Mouse (Mus musculus) lung, embryonic 15.5 days (tissue): ENCODE data around the gene Atp2c1. TPM values are rescaled to one million over a fixed set of nuclear protein-coding genes. Genes with fewer than 3 reads are reported as not detected.

Experiments used
- ATAC-seq: fragments of 200-750 bp; cut with Nextera tagmentation; 2 replicates; pipeline ENCODE4 v1.8.0; 2017; ENCODE audit warnings: moderate number of reproducible peaks, borderline replicate concordance; ENCODE audit not compliant: low FRiP score, low TSS enrichment; ENCODE audit errors: extremely low read depth
- H3K27ac ChIP-seq: fragments of 300-500 bp; sonication (generic); 2 replicates; pipeline ENCODE4 v1.5.1; 2015; ENCODE audit warnings: moderate library complexity, mild to moderate bottlenecking, inconsistent platforms
- H3K27me3 ChIP-seq: fragments of 300-500 bp; sonication (generic); 2 replicates; pipeline ENCODE4 v1.6.1; 2015; ENCODE audit warnings: inconsistent platforms
- H3K36me3 ChIP-seq: fragments of 300-500 bp; sonication (generic); 2 replicates; pipeline ENCODE4 v1.6.1; 2015; ENCODE audit warnings: inconsistent platforms
- H3K4me1 ChIP-seq: fragments of 300-500 bp; sonication (generic); 2 replicates; pipeline ENCODE4 v1.6.1; 2015; ENCODE audit warnings: inconsistent platforms
- H3K4me2 ChIP-seq: fragments of 300-500 bp; sonication (generic); 2 replicates; pipeline ENCODE4 v1.6.1; 2015; ENCODE audit warnings: inconsistent platforms, mild to moderate bottlenecking, moderate library complexity
- H3K4me3 ChIP-seq: fragments of 300-500 bp; sonication (generic); 2 replicates; pipeline ENCODE4 v1.5.1; 2015; ENCODE audit warnings: mild to moderate bottlenecking, inconsistent platforms
- H3K9ac ChIP-seq: fragments of 300-500 bp; sonication (generic); 2 replicates; pipeline ENCODE4 v1.6.1; 2015; ENCODE audit warnings: inconsistent platforms
- H3K9me3 ChIP-seq: fragments of 300-500 bp; sonication (generic); 2 replicates; pipeline ENCODE4 v1.6.1; 2016; ENCODE audit warnings: inconsistent platforms
- whole genome bisulfite sequencing: fragments of 180-500 bp; shearing (Covaris S2); methylation state at CpG from one replicate; pipeline ENCODE4 v1.1.7; 2015; 5-methylcytosine and 5-hydroxymethylcytosine counted together
- polyA plus RNA-seq: library from polyadenylated mRNA; unstranded; fragments of >200 nt; fragmentation: Nextera tagmentation; extraction: Ambion mirVana; gene quantifications from 2 replicates; pipeline ENCODE4 v1.2.1, GENCODE M21; 2015

Gene Atp2c1
- polyA plus RNA-seq, 1 experiment from 2014 or later: 73.8 TPM

- H3K4me3 ChIP-seq: no peak overlapping the region
- H3K36me3 ChIP-seq: no peaks in the 10 kb centered on the region
- no peak overlapping the region for H3K9ac ChIP-seq
- H3K9me3 ChIP-seq: no peaks in the 10 kb centered on the region
- H3K4me2 ChIP-seq: no peak overlapping the region
- ATAC-seq: no peak
- peaks cover 12% of the 10 kb centered on the region for H3K4me1 ChIP-seq
- H3K27ac ChIP-seq: no peak overlapping the region
- 68% methylated on average over 2 of the region's 2 CpGs for WGBS
- no peaks in the 10 kb centered on the region for H3K27me3 ChIP-seq
Observed at GRCm38 (mm10) chr9:105523038-105523437, 4.1 kb downstream of the Atp2c1 start.

GRCm38 (mm10) chr9:105522063-105522462, 5.1 kb downstream of the Atp2c1 start:
- Histone ChIP-seq H3K9ac (no peak overlapping the region), H3K4me3 (no peak overlapping the region), H3K9me3 (no peaks in the 10 kb centered on the region), H3K4me1 (peaks cover 12% of the 10 kb centered on the region), H3K27ac (no peak overlapping the region), H3K36me3 (no peaks in the 10 kb centered on the region), H3K27me3 (no peaks in the 10 kb centered on the region), H3K4me2 (no peak overlapping the region)
- WGBS: 43% methylated on average over 3 of the region's 3 CpGs
- ATAC-seq: no peak

- ATAC-seq: peak; percentile 56; the same call in 1 of the 2 replicates
- Histone ChIP-seq H3K4me1 (peaks cover 12% of the 10 kb centered on the region), H3K27me3 (no peaks in the 10 kb centered on the region), H3K36me3 (no peaks in the 10 kb centered on the region), H3K9me3 (no peaks in the 10 kb centered on the region), H3K4me2 (peak overlapping the region; percentile 53), H3K27ac (no peak overlapping the region), H3K4me3 (peak overlapping the region; percentile 24), H3K9ac (no peak overlapping the region)
- 12% methylated on average over 24 of the region's 24 CpGs for WGBS
Observed at GRCm38 (mm10) chr9:105520776-105521552, 6.2 kb downstream of the Atp2c1 start.

GRCm38 (mm10) chr9:105519278-105519883, 7.7 kb downstream of the Atp2c1 start:
- no peak overlapping the region for H3K27ac ChIP-seq
- H3K36me3 ChIP-seq: no peaks in the 10 kb centered on the region
- H3K9me3 ChIP-seq: no peaks in the 10 kb centered on the region
- no peak overlapping the region for H3K4me2 ChIP-seq
- H3K9ac ChIP-seq: no peak overlapping the region
- H3K4me1 ChIP-seq: peaks cover 12% of the 10 kb centered on the region
- 63% methylated on average over 6 of the region's 6 CpGs for WGBS
- no peak for ATAC-seq
- no peak overlapping the region for H3K4me3 ChIP-seq
- H3K27me3 ChIP-seq: no peaks in the 10 kb centered on the region

- no peaks in the 10 kb centered on the region for H3K9me3 ChIP-seq
- no peak overlapping the region for H3K4me3 ChIP-seq
- ATAC-seq: no peak
- H3K4me2 ChIP-seq: no peak overlapping the region
- no peaks in the 10 kb centered on the region for H3K36me3 ChIP-seq
- no peak overlapping the region for H3K27ac ChIP-seq
- H3K4me1 ChIP-seq: no peaks in the 10 kb centered on the region
- no peak overlapping the region for H3K9ac ChIP-seq
- H3K27me3 ChIP-seq: no peaks in the 10 kb centered on the region
- 87% methylated on average over 5 of the region's 5 CpGs for WGBS
Observed at GRCm38 (mm10) chr9:105503690-105504089, 23.4 kb downstream of the Atp2c1 start.

GRCm38 (mm10) chr9:105502389-105502788, 24.7 kb downstream of the Atp2c1 start:
- Histone ChIP-seq H3K27ac (no peak overlapping the region), H3K9ac (no peak overlapping the region), H3K9me3 (no peaks in the 10 kb centered on the region), H3K4me1 (no peaks in the 10 kb centered on the region), H3K4me3 (no peak overlapping the region), H3K4me2 (no peak overlapping the region), H3K27me3 (no peaks in the 10 kb centered on the region), H3K36me3 (no peaks in the 10 kb centered on the region)
- WGBS: 53% methylated on average over 4 of the region's 4 CpGs
- ATAC-seq: no peak

GRCm38 (mm10) chr9:105495316-105496174, 31.6 kb downstream of the Atp2c1 start:
- peak; percentile 51 for ATAC-seq

GRCm38 (mm10) chr9:105494553-105495315, 32.4 kb downstream of the Atp2c1 start:
- Histone ChIP-seq H3K4me2 (peak overlapping the region; percentile 95), H3K9ac (peak overlapping the region; percentile 86), H3K4me3 (peak overlapping the region; percentile 86), H3K36me3 (no peaks in the 10 kb centered on the region), H3K27ac (peak overlapping the region; percentile 98), H3K4me1 (peaks cover 14% of the 10 kb centered on the region), H3K9me3 (no peaks in the 10 kb centered on the region), H3K27me3 (no peaks in the 10 kb centered on the region)
- ATAC-seq: peak; percentile 100
- 1% methylated on average over 65 of the region's 83 CpGs for WGBS

More at GRCm38 (mm10) chr9:105495316-105496174, 31.6 kb downstream of the Atp2c1 start:
- H3K4me1 ChIP-seq: peaks cover 14% of the 10 kb centered on the region
- peak overlapping the region; percentile 95 for H3K4me2 ChIP-seq
- H3K27me3 ChIP-seq: no peaks in the 10 kb centered on the region
- WGBS: under 1% methylated on average over 39 of the region's 39 CpGs
- no peaks in the 10 kb centered on the region for H3K36me3 ChIP-seq
- peak overlapping the region; percentile 86 for H3K4me3 ChIP-seq
- H3K9ac ChIP-seq: peak overlapping the region; percentile 79
- H3K27ac ChIP-seq: peak overlapping the region; percentile 98
- no peaks in the 10 kb centered on the region for H3K9me3 ChIP-seq

- no peak for ATAC-seq
- H3K4me1 ChIP-seq: peaks cover 14% of the 10 kb centered on the region
- no peak overlapping the region for H3K4me3 ChIP-seq
- H3K36me3 ChIP-seq: no peaks in the 10 kb centered on the region
- H3K9me3 ChIP-seq: no peaks in the 10 kb centered on the region
- WGBS: 48% methylated on average over 3 of the region's 3 CpGs
- no peaks in the 10 kb centered on the region for H3K27me3 ChIP-seq
- H3K9ac ChIP-seq: no peak overlapping the region
- H3K4me2 ChIP-seq: no peak overlapping the region
- no peak overlapping the region for H3K27ac ChIP-seq
Observed at GRCm38 (mm10) chr9:105492744-105493143, 34.4 kb downstream of the Atp2c1 start.

GRCm38 (mm10) chr9:105488363-105488762, 38.8 kb downstream of the Atp2c1 start:
- WGBS: 57% methylated on average over 5 of the region's 5 CpGs

More at GRCm38 (mm10) chr9:105488363-105488762, 38.8 kb downstream of the Atp2c1 start:
- no peak overlapping the region for H3K4me3 ChIP-seq
- H3K9me3 ChIP-seq: no peaks in the 10 kb centered on the region
- no peak for ATAC-seq
- no peak overlapping the region for H3K27ac ChIP-seq
- no peaks in the 10 kb centered on the region for H3K27me3 ChIP-seq
- no peak overlapping the region for H3K4me2 ChIP-seq
- H3K9ac ChIP-seq: no peak overlapping the region
- H3K4me1 ChIP-seq: peaks cover 10% of the 10 kb centered on the region
- no peaks in the 10 kb centered on the region for H3K36me3 ChIP-seq
